Mouse (Mus musculus) MEL-GATA-1-ER (cell line): ENCODE results near the gene Taf1c.

ENCODE experiments used
- DNase-seq: peaks from one replicate; pipeline ENCODE4 v3.0.0-alpha.2; 2012; ENCODE audit warnings: low read depth; ENCODE audit errors: extremely low read depth

Taf1c gene

DNA sequence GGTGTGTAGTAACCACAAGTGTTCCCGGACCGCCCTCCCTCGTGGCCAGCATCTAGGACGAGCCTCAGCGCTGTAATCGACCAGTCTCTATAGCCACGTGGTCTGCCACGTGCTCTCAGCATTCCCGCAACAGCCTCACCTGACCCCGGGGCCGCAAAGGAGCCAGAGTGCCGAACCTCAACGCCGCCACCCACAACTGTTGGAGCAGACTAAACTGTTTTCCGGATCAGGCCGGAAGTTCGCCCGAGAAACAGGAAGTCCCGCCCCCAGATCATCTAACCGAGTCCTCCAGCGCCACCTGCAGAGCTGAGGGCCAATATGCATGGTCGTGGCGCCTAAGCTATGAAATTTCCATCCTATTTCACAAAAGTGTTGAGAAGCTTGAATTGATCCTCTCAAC, at the start of gene Taf1c:
Gene Taf1c, minus strand, starts transcription at position 227 of the 400 bp plus-strand sequence.
- peak; percentile 85 for DNase-seq

DNA sequence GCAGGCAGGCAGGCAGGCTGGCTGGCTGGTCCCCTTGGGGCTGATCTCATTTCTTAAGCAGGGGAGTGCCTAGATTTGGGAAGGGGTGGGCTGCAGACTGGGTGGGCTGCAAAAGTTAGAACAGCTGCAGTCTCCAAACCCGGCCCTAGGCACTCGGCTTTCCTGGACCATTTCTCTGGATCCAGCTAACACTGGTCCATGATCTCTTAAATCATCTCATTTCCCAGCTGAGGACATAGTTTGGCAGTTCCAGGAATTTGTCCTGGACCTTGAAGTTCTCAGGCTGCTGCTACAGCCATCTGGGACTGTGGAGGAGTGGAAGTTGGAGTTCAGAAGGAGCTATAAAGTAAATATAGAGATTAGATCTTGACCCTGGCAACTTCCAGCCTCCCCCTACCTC, 46.3 kb upstream of the Taf1c start:
- DNase-seq = no peak

DNA sequence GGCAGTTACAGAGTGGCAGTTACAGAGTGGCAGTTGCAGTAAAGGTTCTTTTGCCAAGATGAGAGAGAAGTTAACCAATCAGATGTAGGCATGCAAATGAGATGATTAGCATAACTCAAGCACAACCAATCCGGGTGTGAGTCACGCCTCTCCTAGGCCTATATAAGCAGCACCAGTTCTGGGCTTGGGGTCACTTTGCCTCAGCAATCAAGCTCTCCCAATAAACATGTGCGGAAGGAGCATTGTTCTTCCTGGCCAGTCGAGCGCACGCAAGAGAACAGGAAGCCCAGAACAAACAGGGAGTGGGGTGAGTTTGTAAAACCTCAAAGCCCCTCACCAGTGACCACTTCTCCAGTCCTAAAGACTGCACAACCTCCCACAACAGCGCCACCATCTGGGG, 41.8 kb upstream of the Taf1c start:
- DNase-seq = no peak

DNA sequence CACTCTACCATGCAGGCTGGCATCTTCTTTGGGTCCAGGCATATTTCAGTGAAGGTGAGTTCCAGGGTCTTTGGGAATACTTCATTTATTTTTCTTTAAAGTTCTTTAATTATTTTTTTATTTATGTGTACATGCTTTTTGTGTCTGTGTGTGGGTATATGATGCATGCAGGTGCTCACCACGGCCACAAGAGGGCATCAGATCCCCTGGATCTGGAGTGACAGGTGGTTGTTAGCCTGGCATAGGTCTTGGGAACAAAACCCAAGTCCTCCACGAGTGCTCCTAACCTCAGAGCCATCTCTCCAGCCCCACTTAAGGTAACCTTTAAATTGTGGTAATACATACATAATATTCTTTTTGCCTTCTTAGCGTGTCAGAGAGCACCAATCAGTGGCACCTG, 41.2 kb upstream of the Taf1c start:
- DNase-seq = no peak

DNA sequence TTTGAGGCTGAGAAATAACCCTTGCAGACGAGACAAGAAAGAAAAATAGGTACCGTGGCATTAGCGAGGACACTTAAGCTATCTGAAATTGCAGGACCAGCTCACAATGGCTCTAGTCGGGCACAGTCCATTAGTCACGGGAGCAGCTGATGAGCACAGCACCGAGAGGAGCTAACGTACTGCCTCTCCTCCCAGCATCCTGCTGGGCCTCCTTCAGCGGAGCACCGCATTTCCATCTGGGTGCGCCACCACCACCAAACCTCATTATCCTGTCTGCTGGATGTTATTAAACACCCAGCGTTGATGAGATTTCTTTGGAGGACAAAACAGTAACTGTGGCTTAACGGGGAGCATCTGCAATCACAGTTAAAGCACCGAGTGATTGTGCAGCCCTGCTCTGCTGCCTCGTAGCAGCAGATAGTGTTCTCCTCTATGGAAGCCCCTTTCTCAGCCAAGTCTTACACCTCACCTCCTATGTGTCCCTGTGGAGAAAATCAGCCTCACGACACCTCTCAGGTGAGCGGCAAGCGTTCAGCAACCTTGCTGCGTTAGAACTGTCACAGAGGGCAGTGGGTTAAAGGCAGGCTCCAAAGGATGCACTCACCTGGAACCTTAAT, 40.1 kb upstream of the Taf1c start:
- no peak for DNase-seq

DNA sequence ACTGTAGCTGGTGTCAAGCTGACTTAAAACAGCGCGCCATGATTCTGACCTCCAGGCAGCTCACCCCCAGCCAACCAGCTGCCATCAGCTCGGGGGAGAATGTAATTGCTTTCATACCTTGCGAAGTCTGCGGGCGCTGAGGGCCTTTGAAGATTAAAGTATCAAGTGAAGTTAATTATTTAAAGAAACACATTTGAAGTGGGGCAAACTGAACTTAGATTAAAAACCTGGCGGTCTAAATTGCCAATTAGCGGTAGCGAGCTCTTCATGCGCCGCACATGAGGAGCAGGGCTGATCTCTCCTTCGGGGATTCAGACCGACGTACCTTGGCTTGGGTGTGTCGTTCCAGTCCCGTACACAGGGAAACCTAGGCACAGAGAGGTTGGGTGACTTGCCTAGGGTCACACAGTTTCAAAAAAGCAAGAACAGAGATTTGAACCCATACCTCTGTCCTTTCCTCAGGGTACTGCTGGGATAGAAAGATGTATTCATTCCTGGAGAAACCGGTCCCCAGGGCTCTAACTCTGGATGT, 39.5 kb upstream of the Taf1c start:
- DNase-seq = no peak

DNA sequence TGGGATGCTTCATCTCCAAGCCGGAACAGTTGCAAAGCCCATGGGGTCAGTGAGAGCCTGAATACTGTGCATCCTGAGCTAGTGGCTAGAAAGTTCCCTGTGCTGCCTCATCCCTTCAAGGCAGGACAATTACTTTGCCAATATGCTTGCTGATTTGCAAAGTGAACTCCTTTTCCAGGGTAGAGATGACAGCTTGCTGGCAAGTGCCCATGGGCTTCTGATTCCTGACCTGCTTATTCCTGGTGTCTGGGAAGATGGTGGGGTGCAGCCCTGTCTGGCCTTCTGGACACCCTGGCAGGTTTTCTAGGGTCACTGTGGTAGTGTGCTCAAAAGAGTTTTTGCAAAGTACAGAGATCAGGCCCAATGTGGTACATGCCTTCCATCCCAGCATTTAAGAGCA, 37.9 kb upstream of the Taf1c start:
- DNase-seq = no peak

DNA sequence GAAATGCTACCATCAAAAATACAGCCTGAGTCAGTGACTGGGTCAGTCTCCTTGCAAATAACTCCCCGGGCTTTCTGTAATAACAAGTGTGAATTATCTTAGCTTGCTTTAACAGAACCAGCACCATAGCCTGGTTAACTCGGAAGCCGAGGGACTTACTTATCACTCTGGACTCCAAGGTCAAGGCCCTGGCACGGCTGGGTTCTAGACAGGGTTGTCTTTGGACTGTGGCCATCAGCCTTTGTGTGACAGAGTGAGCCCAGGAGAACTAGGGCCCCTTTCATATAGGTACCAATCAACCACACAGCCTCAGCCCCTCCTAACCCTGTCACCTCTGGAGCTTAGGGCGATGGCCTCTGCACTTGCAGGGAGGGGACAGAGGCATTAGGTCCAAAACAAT, 36.0 kb upstream of the Taf1c start:
- DNase-seq = no peak

DNA sequence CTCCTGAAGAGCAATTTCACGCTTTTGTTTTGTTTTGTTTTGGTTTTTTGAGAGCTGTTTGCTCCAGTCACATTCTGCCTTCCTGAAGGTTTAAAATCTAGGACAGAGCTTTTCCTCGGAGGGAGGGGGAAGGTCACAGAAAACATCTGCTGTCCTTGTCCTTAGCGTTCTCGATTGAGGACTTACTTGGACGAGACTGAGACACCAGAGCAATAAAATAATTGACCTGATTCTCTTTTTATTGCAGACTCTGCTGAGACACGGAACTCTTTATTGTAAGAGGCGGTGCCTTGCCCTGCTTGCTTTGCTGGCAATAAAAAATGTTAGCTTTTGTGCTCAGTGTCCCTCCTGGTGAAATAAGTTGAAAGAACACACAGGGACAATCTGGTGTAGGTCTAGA, 34.8 kb upstream of the Taf1c start:
- no peak for DNase-seq

DNA sequence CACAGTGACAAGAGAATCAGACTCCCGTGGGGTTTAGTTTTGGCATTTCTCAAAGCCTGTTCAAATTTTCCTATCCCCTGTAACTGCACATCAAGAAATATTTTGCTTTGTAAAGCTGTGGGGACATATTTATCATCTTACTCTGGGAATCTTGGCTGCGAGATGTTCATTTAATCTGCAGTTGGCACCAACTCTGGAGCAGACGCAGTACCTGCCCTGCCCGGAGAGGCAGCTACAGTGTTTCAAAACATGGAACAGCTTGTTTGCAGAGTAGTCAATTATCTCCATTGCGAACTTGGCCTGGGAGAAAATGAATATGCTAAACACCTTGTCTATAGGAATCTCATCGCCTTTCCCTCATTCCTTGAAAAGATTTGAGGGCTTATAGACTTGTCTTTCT, 33.2 kb upstream of the Taf1c start:
- DNase-seq = no peak

DNA sequence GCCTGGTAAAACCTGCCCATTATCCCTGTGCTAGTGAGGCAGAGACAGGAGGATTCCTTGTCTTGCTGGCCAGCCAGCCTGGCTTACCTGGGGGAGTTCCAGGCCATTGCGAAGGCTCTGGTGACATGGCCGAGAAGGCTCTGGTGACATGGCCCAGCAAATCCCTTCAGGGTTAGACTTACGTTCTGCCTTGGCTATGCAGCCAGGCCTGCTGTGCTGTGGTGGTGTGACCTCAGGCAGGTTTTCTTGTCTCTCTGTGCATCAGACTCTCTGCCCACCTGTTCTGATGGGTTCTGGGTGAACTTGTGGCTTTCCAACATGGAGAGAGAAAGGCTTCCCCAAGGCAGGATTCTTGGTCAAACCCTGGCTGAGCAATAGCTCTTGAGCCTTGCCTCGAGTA, 32.4 kb upstream of the Taf1c start:
- no peak for DNase-seq

DNA sequence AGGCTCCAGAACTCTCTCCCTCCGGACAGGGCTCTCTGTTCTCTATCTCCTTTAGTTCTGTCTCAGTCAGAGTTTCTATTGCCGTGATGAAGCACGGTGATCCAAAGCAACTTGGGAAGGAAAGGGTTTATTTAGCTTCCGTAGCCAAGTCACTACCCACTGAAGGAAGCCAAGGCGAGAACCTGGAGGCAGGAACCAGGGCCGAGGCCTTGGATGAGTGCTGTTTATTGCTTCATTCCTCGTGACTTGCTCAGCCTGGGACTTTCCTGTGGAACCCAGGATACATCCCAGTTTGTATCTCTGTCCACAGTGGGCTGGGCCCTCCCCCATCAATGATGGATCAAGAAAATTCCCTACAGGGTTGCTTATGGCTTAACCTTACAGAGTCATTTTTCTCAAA, 31.7 kb upstream of the Taf1c start:
- no peak for DNase-seq

DNA sequence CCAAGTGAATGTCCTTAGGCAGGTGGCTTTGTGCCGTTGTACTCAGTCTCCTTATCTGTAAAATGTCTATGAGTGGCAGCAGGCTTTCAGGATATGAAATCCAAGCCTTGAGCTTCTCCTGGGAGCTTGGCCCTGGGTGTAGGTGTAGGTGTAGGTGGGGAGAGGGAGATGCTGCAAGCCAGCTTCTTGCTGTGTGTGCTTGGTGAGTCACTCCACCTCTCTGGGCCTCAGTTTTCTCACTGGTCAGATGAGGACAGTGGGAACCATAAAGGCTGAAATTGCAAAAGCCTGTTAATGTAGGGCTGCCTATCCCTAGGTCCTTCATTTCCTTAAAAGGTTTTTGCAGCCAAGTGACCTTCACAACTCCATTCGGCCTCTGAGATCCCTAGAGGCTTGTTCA, 30.9 kb upstream of the Taf1c start:
- no peak for DNase-seq

DNA sequence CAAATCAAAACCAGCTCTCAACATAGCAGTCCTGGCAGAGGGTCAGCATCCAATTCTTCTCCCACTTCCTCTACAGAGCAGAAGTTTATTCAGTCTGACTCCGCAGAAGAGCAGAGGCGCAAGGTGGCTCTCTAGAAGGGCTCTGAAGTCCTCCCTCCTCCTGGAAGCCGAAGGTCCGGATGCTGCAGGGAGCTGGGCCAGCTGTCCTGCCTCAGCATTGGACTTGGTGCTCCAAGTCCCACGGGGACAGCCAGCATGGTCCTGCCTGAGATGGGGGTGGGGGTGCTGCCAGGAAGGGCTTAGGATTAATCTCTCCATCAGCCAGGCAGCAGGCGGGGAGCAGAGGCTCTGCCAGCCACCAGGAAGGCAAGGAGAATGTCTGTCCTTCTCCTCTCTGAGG, 30.4 kb upstream of the Taf1c start, which contains the start of gene Kcng4:
Gene Kcng4, minus strand, starts transcription at position 303 of the 400 bp plus-strand sequence.
- no peak for DNase-seq

DNA sequence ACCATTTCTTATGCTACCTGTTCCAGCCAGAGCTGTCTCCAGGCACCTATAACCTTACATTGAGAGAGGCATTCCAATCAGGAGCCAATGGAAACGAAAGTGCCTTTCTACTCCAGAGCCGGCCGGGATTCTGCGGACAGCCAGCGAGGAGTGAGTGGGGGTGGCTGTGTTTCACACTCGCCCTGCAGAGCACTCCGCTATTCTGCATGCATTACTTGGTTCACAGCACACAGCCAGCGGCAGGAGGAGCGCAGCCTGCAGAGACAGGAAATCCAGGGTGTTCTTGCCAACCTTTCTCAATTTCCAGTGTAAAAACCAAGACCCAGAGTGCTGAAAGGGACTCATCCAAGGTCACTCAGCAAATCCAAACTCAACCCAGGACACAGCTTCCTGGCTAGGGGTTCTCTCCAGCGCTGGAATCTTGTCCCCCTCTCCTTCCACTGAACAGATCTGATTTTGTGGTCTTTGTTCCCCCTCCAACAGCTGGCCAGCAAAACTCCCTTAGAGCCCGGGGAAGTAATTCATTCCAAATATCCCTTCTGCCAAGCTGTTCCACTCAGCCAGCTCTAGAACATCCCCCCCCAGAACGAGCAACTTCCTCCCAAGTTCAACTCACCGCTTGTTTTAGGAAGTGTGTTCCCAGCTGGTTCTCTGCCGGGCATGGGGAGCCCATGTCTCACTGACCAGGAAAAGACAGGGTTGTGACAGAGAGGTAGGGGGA, 29.8 kb upstream of the Taf1c start:
- DNase-seq = no peak

DNA sequence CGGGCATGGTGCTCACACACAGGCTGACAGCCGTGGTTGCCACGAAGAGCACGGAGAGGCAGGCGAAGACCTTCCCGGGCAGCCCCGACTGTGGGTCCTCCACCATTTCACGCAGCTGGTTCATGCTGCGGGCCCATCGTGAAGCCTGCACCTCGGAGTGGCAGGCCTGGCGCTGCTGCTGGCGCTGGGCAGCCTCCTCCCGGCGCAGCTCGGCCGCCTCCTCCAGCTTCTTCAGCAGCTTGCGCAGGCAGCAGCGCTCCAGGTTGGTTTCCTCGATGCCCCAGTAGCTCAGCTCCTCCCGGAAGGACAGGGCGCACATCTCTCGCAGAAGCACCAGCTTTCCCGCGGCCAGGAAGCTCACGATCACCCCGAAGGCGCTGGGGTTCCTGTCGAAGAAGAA, 27.9 kb upstream of the Taf1c start:
- no peak for DNase-seq

DNA sequence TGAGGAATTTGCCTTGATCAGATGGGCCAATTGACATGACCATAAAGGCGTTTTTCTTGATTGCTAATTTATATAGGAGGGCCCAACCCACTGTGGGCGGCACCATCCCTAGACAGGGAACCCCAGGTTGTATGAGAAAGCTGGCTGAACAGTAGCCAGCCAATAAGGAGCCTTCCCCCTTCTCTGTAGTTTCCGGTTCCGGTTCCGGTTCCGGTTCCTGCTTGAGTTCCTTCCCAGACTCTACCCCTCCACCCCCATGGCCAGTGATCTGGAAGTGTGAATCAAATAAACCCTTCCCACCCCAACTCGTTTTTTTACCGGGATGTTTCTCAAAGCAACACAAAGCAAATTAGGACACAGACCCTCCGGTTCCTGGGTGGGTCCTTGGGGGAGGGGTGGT, 27.2 kb upstream of the Taf1c start:
- DNase-seq = no peak

DNA sequence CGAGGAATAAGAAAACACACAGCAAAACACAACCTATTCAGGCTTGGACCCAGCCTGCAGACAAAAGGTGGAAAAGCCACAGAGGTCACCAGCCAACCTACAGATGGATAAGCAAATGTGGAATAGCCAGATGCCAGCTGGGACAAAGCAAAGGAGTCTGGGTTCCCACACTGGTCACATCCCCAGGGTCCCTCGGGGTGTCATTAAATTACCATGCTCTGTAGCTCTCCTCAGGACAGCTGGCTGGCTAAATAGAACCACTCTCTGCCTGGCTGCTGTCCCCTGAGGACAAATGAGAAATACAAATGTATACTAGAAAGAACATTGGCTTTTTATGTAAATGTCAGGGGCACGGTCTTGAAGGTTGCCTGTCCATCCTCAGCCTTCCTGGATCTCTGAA, 25.8 kb upstream of the Taf1c start:
- no peak for DNase-seq

DNA sequence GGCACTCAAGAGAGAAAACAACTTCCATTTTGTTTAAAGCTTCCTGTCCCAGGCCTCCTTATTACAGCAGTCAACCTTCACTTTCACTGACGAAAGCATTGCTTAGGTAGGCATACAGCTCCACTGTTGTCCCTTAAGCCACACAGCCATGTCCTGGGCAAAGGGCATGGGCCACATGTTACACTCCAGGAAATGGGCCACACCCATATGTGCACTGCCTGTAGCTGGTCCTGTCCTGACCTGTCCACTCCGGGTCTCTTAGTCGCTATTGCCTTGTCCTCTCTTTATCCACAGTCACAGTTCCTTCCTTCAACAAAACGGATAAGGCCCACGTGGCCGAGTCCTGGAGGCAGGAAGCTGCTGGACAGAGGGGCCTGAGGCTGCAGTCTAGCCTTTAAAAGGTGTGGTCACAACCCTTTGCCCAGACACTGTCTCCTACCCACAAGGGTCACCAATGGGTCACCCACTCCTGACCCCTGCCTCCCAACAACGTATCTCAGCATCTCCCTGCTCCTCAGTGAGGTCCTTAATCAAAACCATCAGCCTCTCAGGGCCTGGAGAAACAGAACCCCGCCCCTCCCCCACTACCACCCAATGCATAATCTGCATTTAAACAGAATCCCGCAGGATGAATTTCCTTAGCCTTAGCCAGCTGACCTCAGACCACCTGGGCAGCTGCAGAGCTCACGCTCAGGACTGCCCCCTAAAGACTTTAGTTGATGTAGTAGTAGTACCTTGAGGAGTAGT, 22.8 kb upstream of the Taf1c start:
- no peak for DNase-seq

DNA sequence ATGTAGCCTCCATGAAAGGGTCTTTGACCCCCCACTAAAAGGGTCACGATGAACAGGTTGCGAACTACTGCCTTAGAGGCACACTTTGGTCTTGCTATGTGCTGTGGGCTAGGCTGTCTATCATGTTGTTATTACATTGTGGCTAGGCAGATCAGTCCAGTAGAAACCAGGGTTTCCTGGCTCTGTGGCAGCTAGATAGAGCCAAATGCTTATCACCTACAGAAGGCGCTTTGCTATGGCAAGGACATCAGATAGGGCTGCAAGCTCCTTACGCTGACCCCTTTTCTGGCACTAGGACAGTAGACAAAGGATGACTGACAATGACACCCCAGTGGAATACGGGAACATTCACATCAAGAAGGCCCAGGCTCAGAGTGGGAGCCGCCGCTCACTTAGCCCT, 22.2 kb upstream of the Taf1c start:
- no peak for DNase-seq

DNA sequence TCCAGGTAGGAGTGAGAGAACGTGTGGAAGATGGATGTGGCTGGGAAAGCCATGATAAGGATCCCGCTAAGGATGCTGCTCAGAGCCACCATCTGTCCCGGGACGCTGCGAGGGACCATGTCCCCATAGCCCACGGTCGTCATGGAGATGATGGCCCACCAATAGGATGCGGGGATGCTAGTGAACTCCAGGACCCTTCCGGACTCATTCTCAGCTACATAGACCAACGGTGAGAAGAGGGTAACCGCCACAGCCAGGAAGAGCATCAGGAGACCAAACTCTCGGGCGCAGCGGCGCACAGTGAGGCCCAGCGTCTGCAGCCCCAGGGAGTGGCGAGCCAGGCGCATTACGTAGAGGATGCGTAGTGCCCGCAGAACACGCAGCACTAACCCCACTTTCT, 20.8 kb upstream of the Taf1c start:
- no peak for DNase-seq

DNA sequence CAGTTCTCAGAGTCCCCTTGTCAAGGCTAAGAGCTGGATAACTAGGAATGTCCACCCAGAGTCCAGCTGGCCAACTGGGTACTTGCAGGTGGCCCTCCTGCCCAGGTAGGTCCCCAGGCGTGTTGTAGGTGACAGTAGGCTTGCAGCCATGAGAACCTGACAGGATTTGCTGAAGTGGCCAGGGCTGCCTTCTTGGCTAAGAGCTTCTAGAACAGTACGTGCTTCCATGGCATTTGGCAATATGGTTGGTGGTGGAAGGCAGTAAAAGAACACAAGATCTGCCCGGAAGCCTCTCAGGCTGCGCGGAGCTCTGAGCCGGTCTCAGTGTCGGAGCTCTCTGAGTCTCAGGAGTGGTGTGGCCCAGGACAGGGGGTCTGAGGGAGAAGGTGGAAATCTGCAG, 19.9 kb upstream of the Taf1c start:
- no peak for DNase-seq
